Mouse (Mus musculus) small intestine, adult 2 months (tissue): ENCODE measurements around the gene Nudt13.

Source experiments
- CTCF ChIP-seq: fragments of 200-500 bp; IDR thresholded peaks from 2 replicates; pipeline ENCODE4 v1.5.1; 2012; ENCODE audit warnings: low read depth, mild to moderate bottlenecking, control low read depth, inconsistent platforms, low read length, moderate library complexity, mixed read lengths; ENCODE audit not compliant: insufficient replicate concordance, insufficient read length; ENCODE audit errors: extremely low read depth
- POLR2A ChIP-seq: fragments of 200-500 bp; IDR thresholded peaks from 2 replicates; pipeline ENCODE4 v1.6.1; 2012; ENCODE audit warnings: low read depth, mild to moderate bottlenecking, control low read depth, inconsistent platforms, low read length, moderate library complexity

- TF ChIP-seq CTCF = no peak
- no peak for TF ChIP-seq POLR2A
Observed at GRCm38 (mm10) chr14:20345885-20346284, 51.4 kb downstream of the Nudt13 start.
